Mouse (Mus musculus): ENCODE data around the gene Adam17. TPM values are rescaled to one million over a fixed set of nuclear protein-coding genes. Genes with fewer than 3 reads are reported as not detected.

The Adam17 gene
- total and polyA plus RNA-seq, 2 experiments from 2014 or later, result 16.5 to 19.0 TPM

DNA sequence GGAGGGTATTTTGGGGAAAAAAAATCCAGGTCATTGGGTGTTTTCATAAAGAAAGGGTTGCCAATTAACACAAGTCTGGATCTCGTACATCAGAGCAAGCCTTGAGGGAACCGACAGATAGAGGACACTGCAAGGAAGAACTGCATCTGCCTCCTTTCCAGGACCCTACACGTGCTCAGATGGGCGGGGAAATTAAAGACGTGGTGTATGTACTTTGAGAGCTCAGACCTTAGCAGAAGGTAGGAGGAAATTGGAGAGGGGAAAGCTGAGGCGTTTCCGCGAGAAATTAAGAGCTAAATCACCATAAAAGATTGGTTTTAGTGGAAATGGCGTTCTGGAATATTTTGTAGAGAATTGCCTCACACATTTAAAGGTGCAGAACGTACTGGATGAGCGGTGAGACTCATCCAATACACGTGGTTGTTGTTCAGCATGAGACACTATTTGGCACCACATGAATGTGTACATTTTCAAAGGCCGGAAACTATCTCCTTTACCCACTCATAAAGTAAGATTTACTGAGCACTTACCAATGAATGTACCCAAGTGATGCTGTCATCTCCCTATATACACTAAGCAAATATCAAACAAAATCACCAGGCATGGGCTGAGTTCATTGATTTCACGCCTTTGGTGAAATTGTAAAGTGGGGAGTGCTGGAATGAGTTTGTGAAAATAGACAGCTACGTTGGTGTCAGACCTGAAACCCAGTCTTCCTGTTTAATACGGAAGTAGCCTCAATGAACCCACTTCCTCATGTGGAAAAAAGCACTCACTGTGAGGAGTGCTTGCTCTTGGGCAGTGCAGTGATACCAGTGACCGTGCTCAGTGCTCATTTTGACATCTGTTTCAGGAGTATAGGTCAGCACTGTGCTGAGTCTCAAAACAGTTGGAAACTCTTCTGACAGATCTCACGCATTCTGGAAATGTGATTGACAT lies 86.5 kb downstream of the Adam17 start:
- no peak for ATAC-seq (ENCODE audit: insufficient read depth, low read depth)
- no peaks in the 10 kb centered on the region for H3K9me3 ChIP-seq (replicated peaks; ENCODE audit: control insufficient read depth, low read length)

DNA sequence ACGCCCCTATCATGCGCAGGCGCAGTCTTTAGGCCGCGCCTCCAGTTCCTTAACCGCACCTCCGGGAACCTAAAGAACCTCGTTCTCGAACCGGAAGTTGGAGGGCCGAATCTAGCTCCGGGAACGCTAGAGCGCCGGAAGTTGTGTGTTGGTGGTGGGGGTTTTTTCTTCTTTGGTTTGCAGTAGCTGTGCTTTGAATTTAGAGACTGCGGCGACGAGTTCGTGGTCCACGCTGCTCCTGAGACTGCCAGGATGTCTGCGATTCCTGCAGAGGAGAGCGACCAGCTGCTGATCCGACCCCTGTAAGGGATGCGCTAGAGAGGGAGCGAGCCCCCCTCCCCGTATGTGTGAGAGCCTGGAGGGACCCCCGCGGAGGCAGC lies 87.2 kb downstream of the Adam17 start, which contains the start of gene Itgb1bp1:
TSS of gene Itgb1bp1 (minus strand) at position 42 of the 380 bp plus-strand sequence.
- H3K9ac ChIP-seq (replicated peaks; ENCODE audit: low read depth, low read length), result peak within 1 kb of the TSS; percentile 91
- H3K9me3 ChIP-seq (replicated peaks; ENCODE audit: control insufficient read depth, low read length), result no peaks in the 10 kb centered on the region
- peaks cover 21% of the 10 kb centered on the region for H3K4me1 ChIP-seq (ENCODE audit: control insufficient read depth, insufficient read depth)
- H3K4me3 ChIP-seq (ENCODE audit: low read depth, low read length), result peak within 1 kb of the TSS; percentile 95
- H3K27me3 ChIP-seq (ENCODE audit: control insufficient read depth, insufficient read depth, low read length), result no peaks in the 10 kb centered on the region
- peaks cover 10% of the 10 kb centered on the region for H3K36me3 ChIP-seq (replicated peaks; ENCODE audit: control insufficient read depth, insufficient read depth, low read length)
- peak within 1 kb of the TSS; percentile 96 for H3K4me2 ChIP-seq (ENCODE audit: low read depth, low read length)
- DNase-seq (ENCODE audit: low spot score) (peak; percentile 99), ATAC-seq (ENCODE audit: insufficient read depth, low read depth) (peak; percentile 96)
- WGBS, result under 1% methylated on average over 28 of the region's 28 CpGs
- H3K27ac ChIP-seq (ENCODE audit: low read depth), result peak within 1 kb of the TSS; percentile 88
- TF ChIP-seq EP300 (IDR thresholded peaks at IDR 0.05; ENCODE audit: low read depth), result no peak; the same call in 1 of the 2 replicates
- no peak for TF ChIP-seq CTCF (IDR thresholded peaks at IDR 0.05; ENCODE audit: low read depth)

More for the DNA sequence above, 86.5 kb downstream of the Adam17 start:
- 29% methylated on average over 18 of the region's 18 CpGs for WGBS
- no peak for DNase-seq (ENCODE audit: low spot score)
- no peaks in the 10 kb centered on the region for H3K27me3 ChIP-seq (ENCODE audit: control insufficient read depth, insufficient read depth, low read length)
- peak overlapping the region; percentile 96 for H3K4me2 ChIP-seq (ENCODE audit: low read depth, low read length)
- peaks cover 21% of the 10 kb centered on the region for H3K4me1 ChIP-seq (ENCODE audit: control insufficient read depth, insufficient read depth)
- peak overlapping the region; percentile 95 for H3K4me3 ChIP-seq (ENCODE audit: low read depth, low read length)
- TF ChIP-seq CTCF (IDR thresholded peaks at IDR 0.05; ENCODE audit: low read depth), result no peak
- no peak for TF ChIP-seq EP300 (IDR thresholded peaks at IDR 0.05; ENCODE audit: low read depth)
- peaks cover 18% of the 10 kb centered on the region for H3K36me3 ChIP-seq (replicated peaks; ENCODE audit: control insufficient read depth, insufficient read depth, low read length)
- peak overlapping the region; percentile 91 for H3K9ac ChIP-seq (replicated peaks; ENCODE audit: low read depth, low read length)
- peak overlapping the region; percentile 88 for H3K27ac ChIP-seq (ENCODE audit: low read depth)

DNA sequence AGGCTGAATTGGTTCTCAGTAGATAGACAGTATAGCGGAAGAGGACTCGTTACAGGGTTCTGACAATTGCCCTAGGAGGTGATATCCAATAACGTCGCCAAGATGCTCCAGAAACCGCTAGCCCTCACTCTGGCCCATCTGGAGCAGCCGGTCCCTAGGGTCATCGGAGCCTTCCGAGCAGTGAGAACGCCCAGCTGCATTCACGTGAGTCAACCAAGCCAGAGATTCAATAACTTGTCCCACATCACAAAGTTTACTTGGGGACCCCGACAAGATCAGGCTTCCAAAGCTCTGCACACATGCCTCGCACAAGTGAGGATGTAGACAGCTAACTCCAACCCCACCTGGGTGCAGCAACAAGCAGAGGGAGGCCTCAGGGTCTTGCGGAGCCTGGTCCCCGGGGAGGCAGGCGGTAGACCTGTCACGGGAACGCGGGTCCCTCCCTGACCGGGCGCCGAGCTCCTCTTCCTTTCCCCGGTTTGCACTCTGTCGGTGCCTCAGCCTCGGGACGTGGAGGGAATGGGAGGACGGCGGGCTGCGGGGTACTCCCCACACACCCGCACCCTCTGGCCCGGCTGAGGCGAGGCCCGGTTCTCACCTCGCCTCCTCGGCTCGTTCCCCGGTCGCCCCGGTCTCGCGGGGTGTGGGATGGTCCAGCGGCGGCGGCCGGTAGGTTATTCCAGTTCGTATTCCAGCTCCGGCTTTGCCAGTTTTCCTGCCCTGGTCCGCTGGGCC lies 87.8 kb downstream of the Adam17 start:
- TF ChIP-seq CTCF (IDR thresholded peaks at IDR 0.05; ENCODE audit: low read depth), result no peak
- TF ChIP-seq EP300 (IDR thresholded peaks at IDR 0.05; ENCODE audit: low read depth), result peak; percentile 18; the same call in 1 of the 2 replicates

DNA sequence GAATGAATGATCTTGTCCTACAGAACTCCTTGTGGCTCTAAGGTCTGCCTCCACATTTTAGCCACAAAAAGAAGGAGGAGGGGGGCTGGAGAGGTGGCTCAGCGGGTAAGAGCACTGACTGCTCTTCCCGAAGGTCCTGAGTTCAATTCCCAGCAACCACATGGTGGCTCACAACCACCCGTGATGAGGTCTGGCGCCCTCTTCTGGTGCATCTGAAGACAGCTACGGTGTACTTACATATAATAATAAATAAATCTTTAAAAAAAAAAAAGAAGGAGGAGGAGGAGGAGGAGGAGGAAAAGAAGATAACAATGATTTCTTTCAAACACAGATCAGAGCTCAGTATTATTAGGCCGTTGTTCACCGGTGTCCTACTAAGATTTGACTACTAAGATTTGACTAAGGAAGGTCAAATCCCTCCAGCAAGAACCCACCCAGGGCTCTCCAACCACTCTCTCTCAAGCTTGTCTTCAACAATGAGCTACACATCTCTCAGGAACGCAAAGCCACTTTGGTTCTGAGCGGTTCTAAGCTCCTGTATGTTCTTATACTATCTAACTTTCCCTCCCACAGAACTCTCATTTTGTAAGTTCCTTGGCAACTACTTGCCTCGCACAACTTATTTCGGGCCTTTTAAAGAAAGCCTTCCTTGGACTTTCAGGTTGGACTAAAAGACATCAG lies 88.5 kb downstream of the Adam17 start, which contains the start of gene Cpsf3:
TSS of gene Cpsf3 (plus strand) at position 631 of the 681 bp plus-strand sequence.
- Histone ChIP-seq H3K4me3 (ENCODE audit: low read depth, low read length) (peak within 1 kb of the TSS; percentile 95), H3K36me3 (replicated peaks; ENCODE audit: control insufficient read depth, insufficient read depth, low read length) (no peaks in the 10 kb centered on the region), H3K9me3 (replicated peaks; ENCODE audit: control insufficient read depth, low read length) (no peaks in the 10 kb centered on the region), H3K9ac (replicated peaks; ENCODE audit: low read depth, low read length) (peak within 1 kb of the TSS; percentile 91), H3K4me2 (ENCODE audit: low read depth, low read length) (peak within 1 kb of the TSS; percentile 96), H3K4me1 (ENCODE audit: control insufficient read depth, insufficient read depth) (peaks cover 21% of the 10 kb centered on the region), H3K27me3 (ENCODE audit: control insufficient read depth, insufficient read depth, low read length) (no peaks in the 10 kb centered on the region), H3K27ac (ENCODE audit: low read depth) (peak within 1 kb of the TSS; percentile 88)
- ATAC-seq (ENCODE audit: insufficient read depth, low read depth), result no peak
- no peak for TF ChIP-seq CTCF (IDR thresholded peaks at IDR 0.05; ENCODE audit: low read depth)
- 50% methylated on average over 11 of the region's 11 CpGs for WGBS
- no peak for DNase-seq (ENCODE audit: low spot score)

More for the DNA sequence above, 87.8 kb downstream of the Adam17 start:
- no peaks in the 10 kb centered on the region for H3K9me3 ChIP-seq (replicated peaks; ENCODE audit: control insufficient read depth, low read length)
- DNase-seq (ENCODE audit: low spot score) (peak; percentile 57), ATAC-seq (ENCODE audit: insufficient read depth, low read depth) (peak; percentile 83)
- no peaks in the 10 kb centered on the region for H3K27me3 ChIP-seq (ENCODE audit: control insufficient read depth, insufficient read depth, low read length)
- H3K9ac ChIP-seq (replicated peaks; ENCODE audit: low read depth, low read length), result peak overlapping the region; percentile 91
- peak overlapping the region; percentile 95 for H3K4me3 ChIP-seq (ENCODE audit: low read depth, low read length)
- H3K4me2 ChIP-seq (ENCODE audit: low read depth, low read length), result peak overlapping the region; percentile 71
- H3K36me3 ChIP-seq (replicated peaks; ENCODE audit: control insufficient read depth, insufficient read depth, low read length), result 0 out of 2 replicates have a peak, but pooled peaks cover 7% of the 10 kb centered on the region
- under 1% methylated on average over 47 of the region's 47 CpGs for whole genome bisulfite sequencing
- H3K4me1 ChIP-seq (ENCODE audit: control insufficient read depth, insufficient read depth), result peaks cover 21% of the 10 kb centered on the region
- peak overlapping the region; percentile 77 for H3K27ac ChIP-seq (ENCODE audit: low read depth)

DNA sequence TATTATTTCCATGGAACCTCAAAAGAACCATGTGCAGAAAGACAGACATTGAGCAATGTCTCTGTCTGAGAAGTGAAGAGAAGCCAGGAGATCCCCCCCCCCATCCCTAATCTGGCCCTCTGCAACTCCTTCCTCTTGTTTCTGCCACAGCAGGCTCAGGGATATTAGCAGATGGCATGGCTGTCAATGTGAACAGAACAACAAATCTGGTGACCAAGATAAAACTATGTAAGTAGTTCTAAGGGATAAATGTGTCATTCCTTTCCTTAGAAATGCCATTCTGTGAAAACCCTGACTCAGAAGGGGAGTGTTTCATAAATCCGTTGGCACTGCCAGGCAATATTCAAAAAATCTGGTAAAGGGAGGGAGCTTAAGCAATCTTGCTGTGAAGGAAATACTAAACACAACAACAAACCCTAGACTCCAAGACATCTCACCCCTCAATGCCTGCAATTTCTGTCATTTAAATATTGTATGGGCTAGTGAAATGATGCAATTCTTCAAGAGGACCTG lies 96.0 kb downstream of the Adam17 start:
- WGBS, result 79% methylated on average over 1 of the region's 1 CpGs
- no peak overlapping the region for H3K4me3 ChIP-seq (ENCODE audit: low read depth, low read length)
- H3K36me3 ChIP-seq (replicated peaks; ENCODE audit: control insufficient read depth, insufficient read depth, low read length), result peaks cover 18% of the 10 kb centered on the region
- no peak for DNase-seq (ENCODE audit: low spot score)
- no peaks in the 10 kb centered on the region for H3K4me1 ChIP-seq (ENCODE audit: control insufficient read depth, insufficient read depth)
- ATAC-seq (ENCODE audit: insufficient read depth, low read depth), result no peak
- TF ChIP-seq EP300 (IDR thresholded peaks at IDR 0.05; ENCODE audit: low read depth) (no peak), CTCF (IDR thresholded peaks at IDR 0.05; ENCODE audit: low read depth) (no peak)
- H3K9me3 ChIP-seq (replicated peaks; ENCODE audit: control insufficient read depth, low read length), result no peaks in the 10 kb centered on the region
- no peak overlapping the region for H3K9ac ChIP-seq (replicated peaks; ENCODE audit: low read depth, low read length)
- no peak overlapping the region for H3K4me2 ChIP-seq (ENCODE audit: low read depth, low read length)
- H3K27me3 ChIP-seq (ENCODE audit: control insufficient read depth, insufficient read depth, low read length), result no peaks in the 10 kb centered on the region
- H3K27ac ChIP-seq (ENCODE audit: low read depth), result no peak overlapping the region
